ENCODE assay signal across 28 mouse cellular contexts in genomic region chr19:34868093-34868741, GRCm38 (mm10). TPM values are rescaled to one million over a fixed set of nuclear protein-coding genes. Genes with fewer than 3 reads are reported as not detected.
DNase-seq lines count a peak whose midpoint lies in the region; ATAC-seq and TF ChIP-seq lines count a peak whose summit lies in the region.
"Had no signal": no experiment of that assay in that cellular context is flagged by ENCODE, and none has a peak within 500 bp of the region (broad histone marks: within the 10 kb centered on the region; RNA-seq: fewer than 3 reads in every experiment).

No protein-coding gene starts in this region.

- ATAC-seq in liver, postnatal 0 days, result no peak
- no peak for ATAC-seq in forebrain, embryonic 14.5 days
- ATAC-seq: activated CD4-positive, CD25-positive, alpha-beta regulatory T cell, adult 4 months; CD4-positive, CD25-positive, alpha-beta regulatory T cell, adult 4 months; forebrain, embryonic 16.5 days; hindbrain, postnatal 0 days had no signal

- no peak overlapping the region for H3K27ac ChIP-seq in kidney, adult 2 months (ENCODE audit: insufficient read depth, low read depth, low read length)
- peak overlapping the region; percentile 37 for H3K27ac ChIP-seq in liver, adult 2 months (replicated peaks; ENCODE audit: insufficient read depth, low read depth, low read length)
- H3K27ac ChIP-seq in liver, postnatal 0 days (ENCODE audit: low read depth), result no peak overlapping the region
- H3K27ac ChIP-seq in limb, embryonic 10.5 days, result 0 out of 2 replicates have a peak overlapping the region, but pooled peaks have one; percentile 25
- H3K27ac ChIP-seq in forebrain, embryonic 14.5 days (ENCODE audit: low read depth, low read length), result no peak overlapping the region
- H3K27ac ChIP-seq: embryonic facial prominence, embryonic 12.5 days; embryonic facial prominence, embryonic 15.5 days; forebrain, embryonic 12.5 days; hindbrain, embryonic 14.5 days; hindbrain, postnatal 0 days had no signal

- no peak overlapping the region for H3K4me3 ChIP-seq in kidney, adult 2 months (ENCODE audit: insufficient read depth, low read depth, low read length)
- H3K4me3 ChIP-seq in liver, adult 2 months (ENCODE audit: insufficient read depth, low read depth, low read length), result no peak overlapping the region
- no peak overlapping the region for H3K4me3 ChIP-seq in liver, postnatal 0 days (ENCODE audit: low read depth, low read length)
- no peak overlapping the region for H3K4me3 ChIP-seq in limb, embryonic 10.5 days
- no peak overlapping the region for H3K4me3 ChIP-seq in forebrain, embryonic 14.5 days (ENCODE audit: low read depth, low read length)
- H3K4me3 ChIP-seq: embryonic facial prominence, embryonic 12.5 days; embryonic facial prominence, embryonic 15.5 days; forebrain, embryonic 12.5 days had no signal

- no peaks in the 10 kb centered on the region for H3K9me3 ChIP-seq in liver, postnatal 0 days (ENCODE audit: low read length)
- no peaks in the 10 kb centered on the region for H3K9me3 ChIP-seq in limb, embryonic 10.5 days (replicated peaks)
- no peaks in the 10 kb centered on the region for H3K9me3 ChIP-seq in forebrain, embryonic 14.5 days (replicated peaks; ENCODE audit: control insufficient read depth, low read length)
- H3K9me3 ChIP-seq: embryonic facial prominence, embryonic 12.5 days; embryonic facial prominence, embryonic 15.5 days; forebrain, embryonic 12.5 days had no signal

- whole genome bisulfite sequencing in kidney, adult 2 months, result 79% methylated on average over 8 of the region's 8 CpGs
- 77% methylated on average over 8 of the region's 8 CpGs for WGBS in liver, adult 2 months
- 81% methylated on average over 8 of the region's 8 CpGs for WGBS in liver, postnatal 0 days (ENCODE audit: insufficient replicate concordance)
- WGBS in limb, embryonic 10.5 days, result 86% methylated on average over 8 of the region's 8 CpGs
- 95% methylated on average over 8 of the region's 8 CpGs for WGBS in forebrain, embryonic 14.5 days

- no peak for TF ChIP-seq POLR2A in kidney, adult 2 months (IDR thresholded peaks at IDR 0.05; ENCODE audit: low read depth, low read length)
- TF ChIP-seq POLR2A in liver, adult 2 months (IDR thresholded peaks at IDR 0.05; ENCODE audit: extremely low read depth, insufficient read depth, low read length), result no peak

- peak; percentile 46 for DNase-seq in kidney, adult 2 months
- no peak for DNase-seq in kidney, adult 9 months
- peak; percentile 40 for DNase-seq in liver, adult 2 months (ENCODE audit: extremely low read depth, low read depth, low spot score)
- no peak for DNase-seq in liver, postnatal 0 days
- DNase-seq in fat pad, adult 2 months (ENCODE audit: extremely low read depth, low read depth, low spot score), result peak; percentile 85
- peak; percentile 35 for DNase-seq in limb, embryonic 10.5 days (ENCODE audit: low spot score)
- no peak for DNase-seq in testis, postnatal 10 days (ENCODE audit: low spot score)
- no peak for DNase-seq in forebrain, embryonic 14.5 days (ENCODE audit: low spot score)
- DNase-seq: adrenal gland, postnatal 10 days; adrenal gland, postnatal 36 days; cerebellum, adult 11 months; cerebellum, adult 2 months; cerebellum, adult 9-11 months; cerebellum, postnatal 25 days; gastrocnemius, postnatal 10 days; gastrocnemius, postnatal 36 days; heart, adult 11 months; heart, postnatal 14 days; heart, postnatal 4 days had no signal

- H3K4me2 ChIP-seq in liver, postnatal 0 days (ENCODE audit: low read depth, low read length), result no peak overlapping the region
- H3K4me2 ChIP-seq in forebrain, embryonic 14.5 days (ENCODE audit: low read length), result no peak overlapping the region
- H3K4me2 ChIP-seq: embryonic facial prominence, embryonic 12.5 days; embryonic facial prominence, embryonic 15.5 days; forebrain, embryonic 12.5 days; heart, embryonic 11.5 days; hindbrain, embryonic 14.5 days had no signal

- no peak overlapping the region for H3K9ac ChIP-seq in liver, adult 2 months (ENCODE audit: low read depth, low read length)
- H3K9ac ChIP-seq in liver, postnatal 0 days (replicated peaks), result no peak overlapping the region
- H3K9ac ChIP-seq in forebrain, embryonic 14.5 days (ENCODE audit: low read length), result no peak overlapping the region
- H3K9ac ChIP-seq: embryonic facial prominence, embryonic 12.5 days; embryonic facial prominence, embryonic 15.5 days; forebrain, embryonic 12.5 days; hindbrain, embryonic 14.5 days had no signal

- H3K4me1 ChIP-seq in kidney, adult 2 months (ENCODE audit: control insufficient read depth, insufficient read depth, low read length), result peaks cover 10% of the 10 kb centered on the region; the same call in 1 of the 2 replicates
- peaks cover 33% of the 10 kb centered on the region for H3K4me1 ChIP-seq in liver, adult 2 months (ENCODE audit: control insufficient read depth, insufficient read depth, low read length)
- peaks cover 5% of the 10 kb centered on the region; the same call in 1 of the 2 replicates for H3K4me1 ChIP-seq in liver, postnatal 0 days (ENCODE audit: insufficient read depth)
- H3K4me1 ChIP-seq in limb, embryonic 10.5 days, result peaks cover 10% of the 10 kb centered on the region
- H3K4me1 ChIP-seq in forebrain, embryonic 14.5 days (ENCODE audit: control insufficient read depth, insufficient read depth, low read length), result no peaks in the 10 kb centered on the region
- H3K4me1 ChIP-seq: embryonic facial prominence, embryonic 12.5 days; embryonic facial prominence, embryonic 15.5 days; forebrain, embryonic 12.5 days had no signal

- H3K36me3 ChIP-seq in kidney, adult 2 months (ENCODE audit: control insufficient read depth, insufficient read depth, low read length), result no peaks in the 10 kb centered on the region
- H3K36me3 ChIP-seq in liver, adult 2 months (ENCODE audit: control insufficient read depth, insufficient read depth, low read length), result no peaks in the 10 kb centered on the region
- H3K36me3 ChIP-seq in liver, postnatal 0 days (replicated peaks; ENCODE audit: insufficient read depth, low read length), result no peaks in the 10 kb centered on the region
- no peaks in the 10 kb centered on the region for H3K36me3 ChIP-seq in limb, embryonic 10.5 days
- H3K36me3 ChIP-seq in forebrain, embryonic 14.5 days (ENCODE audit: control insufficient read depth, insufficient read depth, low read length), result no peaks in the 10 kb centered on the region
- H3K36me3 ChIP-seq: embryonic facial prominence, embryonic 12.5 days; forebrain, embryonic 12.5 days had no signal

- no peak for TF ChIP-seq EP300 in liver, postnatal 0 days (IDR thresholded peaks at IDR 0.05; ENCODE audit: low read depth)

- H3K79me2 ChIP-seq in liver, adult 2 months (ENCODE audit: control insufficient read depth, insufficient read depth, low read length), result peaks cover 35% of the 10 kb centered on the region; the same call in 1 of the 2 replicates

- no peak for TF ChIP-seq CTCF in kidney, adult 2 months (conservative IDR thresholded peaks at IDR 0.05; ENCODE audit: insufficient read depth, insufficient read length, low read depth, low read length)
- no peak for TF ChIP-seq CTCF in liver, adult 2 months (IDR thresholded peaks at IDR 0.05; ENCODE audit: low read depth, low read length)
- TF ChIP-seq CTCF in liver, postnatal 0 days (IDR thresholded peaks at IDR 0.05; ENCODE audit: low read depth), result no peak

- H3K27me3 ChIP-seq in kidney, adult 2 months (replicated peaks; ENCODE audit: control insufficient read depth, insufficient read depth, low read length), result no peaks in the 10 kb centered on the region
- no peaks in the 10 kb centered on the region for H3K27me3 ChIP-seq in liver, adult 2 months (ENCODE audit: control insufficient read depth, insufficient read depth, low read length)
- H3K27me3 ChIP-seq in liver, postnatal 0 days (ENCODE audit: insufficient read depth, low read length), result no peaks in the 10 kb centered on the region
- H3K27me3 ChIP-seq in limb, embryonic 10.5 days (ENCODE audit: low read depth, poor library complexity, severe bottlenecking), result no peaks in the 10 kb centered on the region
- no peaks in the 10 kb centered on the region for H3K27me3 ChIP-seq in forebrain, embryonic 14.5 days (replicated peaks; ENCODE audit: control insufficient read depth, insufficient read depth, low read length)
- H3K27me3 ChIP-seq: embryonic facial prominence, embryonic 12.5 days; embryonic facial prominence, embryonic 15.5 days; forebrain, embryonic 12.5 days had no signal

RNA-seq across cellular contexts. Expression of gene Pank1, which starts 11.0 kb away (rescaled TPM):
- 8.7 and 14.3 TPM in 2 replicates for polyA plus RNA-seq in kidney, adult 2 months (2012; rRNA removed)
- 196 and 259 TPM in 2 replicates for total RNA-seq in liver, adult 2 months (2014; rRNA removed)
- 14.1 and 18.8 TPM in 2 replicates for polyA plus RNA-seq in liver, adult 2 months (2012; rRNA removed)
- polyA plus RNA-seq in liver, postnatal 0 days (2015; fragmentation: Nextera tagmentation; extraction: Ambion mirVana), result 44.5 and 48.4 TPM in 2 replicates
- polyA plus RNA-seq in limb, embryonic 10.5 days (2016; fragmentation: Nextera tagmentation; extraction: Ambion mirVana), result 6.4 and 7.2 TPM in 2 replicates
- polyA plus RNA-seq in forebrain, embryonic 14.5 days (2014; fragmentation: Nextera tagmentation; extraction: Ambion mirVana), result 6.1 and 7.0 TPM in 2 replicates

RNA-seq across cellular contexts. Expression of gene Kif20b, which starts 53.9 kb away (rescaled TPM):
- polyA plus RNA-seq in kidney, adult 2 months (2012; rRNA removed), result 0.07 and 0.30 TPM in 2 replicates
- total RNA-seq in liver, adult 2 months (2014; rRNA removed), result 0.65 and 0.94 TPM in 2 replicates
- not detected in 2 replicates for polyA plus RNA-seq in liver, adult 2 months (2012; rRNA removed)
- 13.9 and 18.0 TPM in 2 replicates for polyA plus RNA-seq in liver, postnatal 0 days (2015; fragmentation: Nextera tagmentation; extraction: Ambion mirVana)
- polyA plus RNA-seq in limb, embryonic 10.5 days (2016; fragmentation: Nextera tagmentation; extraction: Ambion mirVana), result 79.0 and 98.8 TPM in 2 replicates
- 30.8 and 32.9 TPM in 2 replicates for polyA plus RNA-seq in forebrain, embryonic 14.5 days (2014; fragmentation: Nextera tagmentation; extraction: Ambion mirVana)

Comparison
In these comparisons a context has a peak if more than half of its experiments do, and no peak if none do; other contexts are left out.
1. DNase-seq: peak in kidney, adult 2 months (single experiment), liver, adult 2 months (single experiment), fat pad, adult 2 months (single experiment) and limb, embryonic 10.5 days (single experiment); none in kidney, adult 9 months (single experiment), liver, postnatal 0 days (single experiment), testis, postnatal 10 days (single experiment) and forebrain, embryonic 14.5 days (single experiment).
2. H3K27ac ChIP-seq: peak in liver, adult 2 months (single experiment) and limb, embryonic 10.5 days (single experiment); none in kidney, adult 2 months (single experiment), liver, postnatal 0 days (single experiment) and forebrain, embryonic 14.5 days (single experiment).
3. RNA of gene Kif20b, which starts 53.9 kb away (polyA plus RNA-seq): 79.0 to 98.8 TPM in limb, embryonic 10.5 days, 30.8 to 32.9 TPM in forebrain, embryonic 14.5 days and 13.9 to 18.0 TPM in liver, postnatal 0 days; 0.07 to 0.30 TPM in kidney, adult 2 months and not detected in liver, adult 2 months; every median in the first group is over 10 times any median in the second.